Mouse (Mus musculus): ENCODE measurements around the gene Mfsd4b3.
A peak's percentile ranks its signal among the peaks of the same experiment; 100 is the strongest.
"Not testable (repeated sequence)": the region's sequence is repeated elsewhere in the genome, so short reads cannot be mapped to it uniquely, and the experiment has no call there.

Gene Mfsd4b3

DNA sequence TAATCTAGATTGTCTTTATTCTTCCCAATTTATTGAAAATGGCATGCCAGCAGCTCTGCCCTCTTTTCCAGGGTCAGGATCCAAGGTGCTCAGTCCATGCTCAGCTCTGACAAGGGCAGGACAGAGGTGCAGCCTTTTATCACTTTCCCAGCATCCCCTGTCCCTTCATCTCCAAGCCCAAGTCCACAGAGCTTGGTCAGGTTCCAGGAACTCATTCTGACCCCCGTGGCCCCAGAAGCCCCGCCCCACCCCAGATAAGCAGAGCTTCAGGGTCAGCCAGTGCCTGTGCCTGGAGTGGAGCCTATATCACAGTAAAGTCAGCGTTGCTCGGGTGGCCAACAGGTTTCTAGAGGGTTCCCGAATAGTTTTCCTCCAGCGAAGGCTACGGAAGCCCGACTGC is 35.4 kb downstream of the Mfsd4b3 start:
- not testable (repeated sequence) for DNase-seq (ENCODE audit: low read depth, low spot score)

DNA sequence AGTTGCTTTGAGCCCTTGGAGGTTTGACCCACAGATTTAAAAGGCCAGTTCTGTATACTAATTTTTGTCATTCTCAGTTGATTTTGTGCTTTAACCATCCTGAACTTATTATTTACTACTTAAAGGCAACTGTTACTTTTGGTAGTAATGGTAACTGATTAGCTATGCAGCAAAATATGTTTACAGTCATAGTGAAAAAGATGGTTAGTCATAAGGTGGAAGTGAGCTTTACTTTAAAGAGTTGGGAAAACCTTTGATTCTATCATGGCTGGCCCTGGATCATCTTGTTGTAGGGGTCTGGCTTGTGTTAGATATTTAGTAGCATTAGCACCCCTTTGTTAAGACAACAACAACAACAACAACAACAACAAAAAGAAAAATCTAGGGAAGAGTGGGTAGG is 47.3 kb downstream of the Mfsd4b3 start:
- DNase-seq (ENCODE audit: low read depth, low spot score) = no peak

DNA sequence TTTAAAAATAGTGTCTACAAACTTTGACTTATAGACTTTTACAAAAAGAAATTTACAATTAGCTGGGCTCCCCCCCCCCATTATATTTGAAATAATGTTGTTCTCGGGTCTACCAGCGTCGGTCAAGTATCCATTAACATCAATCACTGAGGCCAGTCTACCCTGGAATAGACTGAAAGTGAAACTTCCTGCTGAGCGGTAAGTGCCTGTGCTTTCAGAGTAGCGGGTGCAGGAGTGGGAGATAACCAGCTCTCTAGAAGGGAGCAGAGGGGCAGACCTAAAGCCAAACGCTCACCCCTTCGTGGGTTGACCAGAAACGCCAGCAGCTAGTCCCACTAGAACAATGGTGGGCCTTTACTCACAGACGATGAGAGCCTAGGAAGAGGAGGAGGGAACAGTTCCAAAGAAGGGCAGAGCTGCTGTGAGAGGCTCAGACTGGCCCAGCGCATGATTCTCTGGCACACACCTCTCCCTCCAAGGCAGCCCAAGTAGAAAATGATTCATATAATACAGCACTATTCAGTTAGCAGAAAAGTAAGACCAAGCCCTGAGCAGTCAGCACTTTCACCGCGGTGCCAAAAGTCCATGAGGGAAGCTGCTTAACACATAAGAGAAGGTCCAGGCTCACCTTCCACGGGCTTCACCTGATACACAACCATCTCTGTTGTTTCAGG is 51.0 kb downstream of the Mfsd4b3 start:
- DNase-seq (ENCODE audit: low read depth, low spot score) = peak; percentile 8

DNA sequence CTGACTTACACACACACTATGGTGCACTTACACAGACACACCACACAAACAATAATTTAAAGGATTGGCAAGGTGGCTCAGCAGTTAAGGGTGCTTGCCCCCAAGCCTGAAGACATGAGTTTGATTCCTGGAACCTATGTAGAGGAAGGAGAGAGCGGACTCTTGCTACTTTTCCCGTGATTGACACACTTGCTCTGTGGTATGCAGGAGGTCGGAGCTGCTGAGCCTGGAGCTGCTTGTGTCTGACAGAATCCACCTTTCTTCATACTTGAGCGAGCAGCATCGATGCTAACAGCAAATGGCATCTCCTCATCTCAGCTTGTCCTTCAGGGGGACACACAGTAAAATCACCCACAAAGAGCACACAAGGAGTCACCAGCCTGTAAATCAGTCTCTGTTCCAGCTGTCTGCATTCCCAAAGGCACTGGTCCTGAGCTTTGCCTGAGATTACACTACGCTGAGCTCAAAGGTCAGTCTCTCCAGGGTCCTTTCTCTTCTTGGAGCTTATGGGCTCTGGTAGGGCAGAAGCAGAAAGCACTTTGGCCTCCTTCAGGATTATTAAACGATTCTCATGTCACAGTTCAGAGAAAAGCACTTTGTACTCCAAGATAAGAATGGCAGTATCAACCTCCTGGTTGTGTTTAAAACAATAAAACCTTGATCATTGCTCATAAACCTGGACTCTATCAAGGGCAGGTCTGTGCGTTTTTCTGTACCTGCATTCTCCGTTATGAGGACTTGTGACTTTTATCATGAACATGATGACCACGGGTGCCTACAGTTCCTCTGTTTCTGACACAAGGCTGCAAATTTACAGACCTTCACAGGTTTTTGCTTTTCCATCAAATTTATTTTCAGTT is 52.9 kb downstream of the Mfsd4b3 start:
- DNase-seq (ENCODE audit: low read depth, low spot score) = no peak

DNA sequence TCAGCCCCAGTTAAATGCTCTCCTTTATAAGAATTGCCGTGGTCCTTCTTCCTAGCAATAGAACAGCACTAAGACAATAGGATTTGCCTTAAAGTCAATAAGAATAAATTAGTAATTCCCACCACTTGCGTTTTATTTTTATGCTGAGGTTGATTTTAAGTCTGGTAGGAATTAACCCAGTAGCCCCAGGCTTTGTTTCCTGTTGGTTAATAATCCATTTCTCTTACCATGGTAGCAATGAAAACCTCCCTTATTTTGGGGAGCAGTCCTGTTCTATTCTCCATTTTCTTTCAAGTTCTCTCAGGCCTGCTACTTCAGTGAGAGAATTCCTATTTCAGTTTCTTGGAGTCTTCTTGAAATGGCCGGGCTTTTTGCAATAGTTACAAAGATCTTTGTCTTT is 55.8 kb downstream of the Mfsd4b3 start:
- no peak for DNase-seq (ENCODE audit: low read depth, low spot score)

DNA sequence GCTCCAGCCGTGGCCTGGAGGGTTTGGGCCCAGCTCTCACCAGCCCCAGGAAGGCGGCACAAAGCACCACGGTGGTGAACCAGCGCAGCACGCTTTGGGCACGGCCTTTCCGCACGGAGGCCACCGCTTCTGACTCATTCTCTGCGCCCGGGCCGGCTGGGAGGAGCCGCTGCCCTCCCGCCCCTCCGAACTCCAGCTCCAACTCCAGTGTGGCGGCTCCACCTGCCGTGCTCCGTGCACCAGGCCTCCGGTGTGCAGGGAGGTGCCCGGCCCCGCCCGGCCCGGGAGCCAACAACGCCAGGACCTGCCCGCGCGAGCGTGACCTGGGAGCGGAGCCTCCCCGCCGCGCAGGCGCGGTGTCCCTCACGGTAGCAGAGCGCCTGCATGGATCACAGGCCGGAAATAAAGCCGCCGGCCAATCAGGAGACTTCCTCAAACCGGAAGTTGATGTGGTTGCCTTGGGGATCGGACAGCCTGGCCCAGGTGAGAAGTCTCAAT is 61.0 kb downstream of the Mfsd4b3 start, which contains the start of gene Mfsd4b4:
Gene Mfsd4b4, minus strand, starts transcription at position 365 of the 498 bp plus-strand sequence.
- DNase-seq (ENCODE audit: low read depth, low spot score) = peak; percentile 95

Measured in ZHBTc4 (cell line).